Mouse (Mus musculus): ENCODE results near the gene Bdkrb2. TPM values are rescaled to one million over a fixed set of nuclear protein-coding genes. Genes with fewer than 3 reads are reported as not detected.

Bdkrb2 gene
- total RNA-seq, 2 experiments from 2014 or later, result not detected

GRCm38 (mm10) chr12:105545696-105546435, 17.2 kb upstream of the Bdkrb2 start:
- ATAC-seq (replicated peaks; ENCODE audit: low FRiP score, poor library complexity, severe bottlenecking), result no peak

GRCm38 (mm10) chr12:105546538-105546937, 16.5 kb upstream of the Bdkrb2 start:
- ATAC-seq (replicated peaks; ENCODE audit: low FRiP score, poor library complexity, severe bottlenecking), result no peak

- ATAC-seq (replicated peaks; ENCODE audit: low FRiP score, poor library complexity, severe bottlenecking), result no peak
These were observed 15.9 kb upstream of the Bdkrb2 start for GRCm38 (mm10) chr12:105547151-105547550.

- ATAC-seq (replicated peaks; ENCODE audit: low FRiP score, poor library complexity, severe bottlenecking), result no peak
These were observed 15.0 kb upstream of the Bdkrb2 start for GRCm38 (mm10) chr12:105548001-105548400.

- ATAC-seq (replicated peaks; ENCODE audit: low FRiP score, poor library complexity, severe bottlenecking), result no peak
These were observed 14.1 kb upstream of the Bdkrb2 start for GRCm38 (mm10) chr12:105548881-105549280.

- no peak for ATAC-seq (replicated peaks; ENCODE audit: low FRiP score, poor library complexity, severe bottlenecking)
These were observed 12.9 kb upstream of the Bdkrb2 start for GRCm38 (mm10) chr12:105549835-105550802.

GRCm38 (mm10) chr12:105551551-105551989, 11.5 kb upstream of the Bdkrb2 start:
- no peak for ATAC-seq (replicated peaks; ENCODE audit: low FRiP score, poor library complexity, severe bottlenecking)

- no peak for ATAC-seq (replicated peaks; ENCODE audit: low FRiP score, poor library complexity, severe bottlenecking)
These were observed 8.8 kb upstream of the Bdkrb2 start for GRCm38 (mm10) chr12:105554151-105554772.

- ATAC-seq (replicated peaks; ENCODE audit: low FRiP score, poor library complexity, severe bottlenecking), result no peak
These were observed 7.9 kb upstream of the Bdkrb2 start for GRCm38 (mm10) chr12:105555172-105555571.

- ATAC-seq (replicated peaks; ENCODE audit: low FRiP score, poor library complexity, severe bottlenecking), result no peak
These were observed 5.6 kb upstream of the Bdkrb2 start for GRCm38 (mm10) chr12:105557250-105557925.

- no peak for ATAC-seq (replicated peaks; ENCODE audit: low FRiP score, poor library complexity, severe bottlenecking)
These were observed 2.0 kb upstream of the Bdkrb2 start for GRCm38 (mm10) chr12:105561007-105561534.

GRCm38 (mm10) chr12:105562056-105562820, 788 bp upstream of the Bdkrb2 start:
- ATAC-seq (replicated peaks; ENCODE audit: low FRiP score, poor library complexity, severe bottlenecking), result no peak

- ATAC-seq (replicated peaks; ENCODE audit: low FRiP score, poor library complexity, severe bottlenecking), result no peak
These were observed 775 bp downstream of the Bdkrb2 start for GRCm38 (mm10) chr12:105563726-105564275.

- no peak for ATAC-seq (replicated peaks; ENCODE audit: low FRiP score, poor library complexity, severe bottlenecking)
These were observed 2.2 kb downstream of the Bdkrb2 start for GRCm38 (mm10) chr12:105565221-105565620.

GRCm38 (mm10) chr12:105571867-105572266, 8.8 kb downstream of the Bdkrb2 start:
- no peak for ATAC-seq (replicated peaks; ENCODE audit: low FRiP score, poor library complexity, severe bottlenecking)

- no peak for ATAC-seq (replicated peaks; ENCODE audit: low FRiP score, poor library complexity, severe bottlenecking)
These were observed 9.6 kb downstream of the Bdkrb2 start for GRCm38 (mm10) chr12:105572622-105573021.

GRCm38 (mm10) chr12:105574356-105574755, 11.3 kb downstream of the Bdkrb2 start:
- ATAC-seq (replicated peaks; ENCODE audit: low FRiP score, poor library complexity, severe bottlenecking), result no peak

- no peak for ATAC-seq (replicated peaks; ENCODE audit: low FRiP score, poor library complexity, severe bottlenecking)
These were observed 17.5 kb downstream of the Bdkrb2 start for GRCm38 (mm10) chr12:105580490-105580889.
